Mouse (Mus musculus) frontal cortex, adult 2 months (tissue): ENCODE measurements around the gene Trir. TPM values are rescaled to one million over a fixed set of nuclear protein-coding genes. Genes with fewer than 3 reads are reported as not detected.

ENCODE experiments used
- DNase-seq, 2 experiments: peaks; one replicate each; pipeline ENCODE4 v3.0.0; 2022; ENCODE audit warnings: low spot score in 1 of 2; ENCODE audit errors: extremely low spot score in 1 of 2
- polyA plus RNA-seq: library from polyadenylated mRNA; depleted of rRNA; stranded (reverse); fragments of >200 nt; gene quantifications from 2 replicates; pipeline ENCODE4 v1.2.3, GENCODE M21; 2012

The Trir gene
- polyA plus RNA-seq, 1 experiment, result 150 TPM

GRCm38 (mm10) chr8:85035165-85035727 is 8.6 kb downstream of the Trir start:
- no peak for DNase-seq

- DNase-seq, result no peak
Measured at GRCm38 (mm10) chr8:85035728-85036310, 9.2 kb downstream of the Trir start.

- no peak for DNase-seq
Measured at GRCm38 (mm10) chr8:85036381-85036717, 9.7 kb downstream of the Trir start.

GRCm38 (mm10) chr8:85036718-85037365 is 10.2 kb downstream of the Trir start, which contains the start of gene Tnpo2:
Gene Tnpo2, plus strand, starts transcription at chr8:85036915.
- DNase-seq, result peak; percentile 92 to 95

- DNase-seq, result no peak
Measured at GRCm38 (mm10) chr8:85037366-85037680, 10.7 kb downstream of the Trir start.

GRCm38 (mm10) chr8:85037681-85038531 is 11.3 kb downstream of the Trir start:
- peak in 1 of 2 experiments; percentile 62 for DNase-seq

- no peak for DNase-seq
Measured at GRCm38 (mm10) chr8:85043619-85044018, 17.0 kb downstream of the Trir start.

GRCm38 (mm10) chr8:85057367-85057766 is 30.7 kb downstream of the Trir start:
- no peak for DNase-seq

- DNase-seq, result peak; percentile 90 to 96
Measured at GRCm38 (mm10) chr8:85059879-85060616, 33.4 kb downstream of the Trir start, which contains the start of gene Fbxw9. Gene Fbxw9, plus strand, starts transcription at chr8:85060055.

- no peak for DNase-seq
Measured at GRCm38 (mm10) chr8:85062603-85063002, 36.0 kb downstream of the Trir start.

GRCm38 (mm10) chr8:85065213-85065612 is 38.6 kb downstream of the Trir start:
- no peak for DNase-seq

- DNase-seq, result no peak
Measured at GRCm38 (mm10) chr8:85067155-85067554, 40.5 kb downstream of the Trir start.

GRCm38 (mm10) chr8:85067982-85068381 is 41.4 kb downstream of the Trir start, which contains the start of gene Gm5741:
Gene Gm5741, minus strand, starts transcription at chr8:85067982.
- DNase-seq, result no peak

- DNase-seq, result no peak
Measured at GRCm38 (mm10) chr8:85071041-85071440, 44.4 kb downstream of the Trir start.

- peak; percentile 85 to 94 for DNase-seq
Measured at GRCm38 (mm10) chr8:85071514-85072281, 45.1 kb downstream of the Trir start, which contains the start of gene Dhps. Gene Dhps, plus strand, starts transcription at chr8:85071757.

GRCm38 (mm10) chr8:85072364-85072929 is 45.8 kb downstream of the Trir start:
- DNase-seq, result peak in 1 of 2 experiments; percentile 40

GRCm38 (mm10) chr8:85073041-85073612 is 46.5 kb downstream of the Trir start:
- DNase-seq, result no peak

GRCm38 (mm10) chr8:85074167-85074566 is 47.5 kb downstream of the Trir start:
- DNase-seq, result no peak

- no peak for DNase-seq
Measured at GRCm38 (mm10) chr8:85074617-85075016, 48.0 kb downstream of the Trir start.
